Mouse (Mus musculus) bone marrow, adult 2 months (tissue): ENCODE data around the gene Prss35.

Experiments
- CTCF ChIP-seq: fragments of 200-500 bp; IDR thresholded peaks from 2 replicates; pipeline ENCODE4 v1.5.1; 2011; ENCODE audit warnings: low read length, control low read depth; ENCODE audit not compliant: control insufficient read depth, insufficient read depth
- POLR2A ChIP-seq: fragments of 200-500 bp; IDR thresholded peaks from 2 replicates; pipeline ENCODE4 v1.6.1; 2011; ENCODE audit warnings: low read depth, mild to moderate bottlenecking, control low read depth, low read length, borderline replicate concordance; ENCODE audit not compliant: control insufficient read depth

GRCm38 (mm10) chr9:86800600-86801163, 57.2 kb downstream of the Prss35 start:
- TF ChIP-seq POLR2A, result no peak
- no peak for TF ChIP-seq CTCF
